Mouse (Mus musculus) kidney, embryonic 15.5 days (tissue): ENCODE measurements around the gene Dync2li1. TPM values are rescaled to one million over a fixed set of nuclear protein-coding genes. Genes with fewer than 3 reads are reported as not detected.

ENCODE experiments used
- ATAC-seq: fragments of 200-750 bp; cut with Nextera tagmentation; replicated peaks from 2 replicates; pipeline ENCODE4 v1.8.0; 2017; ENCODE audit warnings: moderate TSS enrichment; ENCODE audit not compliant: low FRiP score
- H3K27ac ChIP-seq: fragments of 300-500 bp; sonication (generic); 2 replicates; pipeline ENCODE4 v1.5.1; 2015; ENCODE audit warnings: mild to moderate bottlenecking, inconsistent platforms
- H3K27me3 ChIP-seq: fragments of 300-500 bp; sonication (generic); 2 replicates; pipeline ENCODE4 v1.6.1; 2015; ENCODE audit warnings: inconsistent platforms
- H3K36me3 ChIP-seq: fragments of 300-500 bp; sonication (generic); 2 replicates; pipeline ENCODE4 v1.6.1; 2015; ENCODE audit warnings: inconsistent platforms
- H3K4me1 ChIP-seq: fragments of 300-500 bp; sonication (generic); 2 replicates; pipeline ENCODE4 v1.6.1; 2015; ENCODE audit warnings: inconsistent platforms
- H3K4me2 ChIP-seq: fragments of 300-500 bp; sonication (generic); 2 replicates; pipeline ENCODE4 v1.6.1; 2015; ENCODE audit warnings: moderate library complexity, mild to moderate bottlenecking, inconsistent platforms
- H3K4me3 ChIP-seq: fragments of 300-500 bp; sonication (generic); replicated peaks from 2 replicates; pipeline ENCODE4 v1.5.1; 2015; ENCODE audit warnings: mild to moderate bottlenecking, inconsistent platforms
- H3K9ac ChIP-seq: fragments of 300-500 bp; sonication (generic); 2 replicates; pipeline ENCODE4 v1.6.1; 2015; ENCODE audit warnings: mild to moderate bottlenecking, inconsistent platforms
- H3K9me3 ChIP-seq: fragments of 300-500 bp; sonication (generic); replicated peaks from 2 replicates; pipeline ENCODE4 v1.6.1; 2016; ENCODE audit warnings: inconsistent platforms
- WGBS: fragments of 180-500 bp; shearing (Covaris S2); methylation state at CpG from one replicate; pipeline ENCODE4 v1.1.7; 2015; ENCODE audit warnings: mixed read lengths; 5-methylcytosine and 5-hydroxymethylcytosine counted together
- polyA plus RNA-seq: library from polyadenylated mRNA; unstranded; fragments of >200 nt; fragmentation: Nextera tagmentation; extraction: Ambion mirVana; gene quantifications from 2 replicates; pipeline ENCODE4 v1.2.1, GENCODE M21; 2015

Gene Dync2li1
- polyA plus RNA-seq, 1 experiment from 2014 or later: 51.0 TPM

DNA sequence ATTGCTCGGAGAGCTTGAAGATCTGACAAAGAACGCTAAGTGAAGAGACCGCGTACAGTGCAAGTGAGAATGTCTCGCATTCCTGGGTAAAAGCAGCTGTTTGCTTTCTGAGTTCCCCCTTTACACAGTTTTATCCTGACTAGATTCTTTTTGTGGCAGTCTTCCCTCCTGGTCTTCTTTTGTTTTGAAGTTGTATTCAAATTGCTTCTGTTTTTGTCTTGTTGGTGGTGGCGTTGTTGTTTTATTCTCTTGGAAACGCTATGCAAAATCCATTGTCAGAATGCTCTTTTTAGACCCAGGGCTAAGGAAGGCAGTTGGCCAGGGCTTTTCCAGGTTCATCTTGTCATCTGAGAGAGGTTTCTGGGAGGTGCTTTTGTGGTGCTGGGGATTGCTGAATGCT, 29.8 kb upstream of the Dync2li1 start:
- H3K9ac ChIP-seq: no peak overlapping the region
- no peak for ATAC-seq
- no peak overlapping the region for H3K4me2 ChIP-seq
- no peak overlapping the region for H3K4me3 ChIP-seq
- no peaks in the 10 kb centered on the region for H3K9me3 ChIP-seq
- H3K36me3 ChIP-seq: peaks cover 45% of the 10 kb centered on the region
- 0 out of 2 replicates have a peak, but pooled peaks cover 7% of the 10 kb centered on the region for H3K4me1 ChIP-seq
- WGBS: 73% methylated on average over 7 of the region's 7 CpGs
- H3K27me3 ChIP-seq: no peaks in the 10 kb centered on the region
- no peak overlapping the region for H3K27ac ChIP-seq

DNA sequence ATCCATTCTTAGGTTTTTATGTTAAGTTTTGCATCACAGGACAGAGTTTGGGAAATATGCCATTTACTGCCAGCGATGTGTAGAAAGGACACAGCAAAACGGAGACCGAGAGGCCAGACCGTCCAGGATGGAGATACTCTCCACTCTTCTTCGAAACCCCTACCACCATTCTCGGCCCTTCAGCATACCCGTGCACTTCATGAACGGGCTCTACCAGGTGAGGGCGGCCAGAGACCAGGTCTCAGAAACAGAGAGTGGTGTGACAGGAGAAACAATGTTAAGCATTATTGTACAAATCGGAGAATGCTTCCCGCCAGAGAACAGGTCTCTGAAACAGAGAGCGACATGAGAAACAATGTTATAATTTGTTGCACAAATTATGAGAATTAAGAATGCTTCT, 28.4 kb upstream of the Dync2li1 start:
- Histone ChIP-seq H3K9ac (no peak overlapping the region), H3K4me3 (no peak overlapping the region), H3K27ac (no peak overlapping the region), H3K4me2 (no peak overlapping the region), H3K36me3 (peaks cover 41% of the 10 kb centered on the region), H3K27me3 (no peaks in the 10 kb centered on the region), H3K4me1 (0 out of 2 replicates have a peak, but pooled peaks cover 7% of the 10 kb centered on the region), H3K9me3 (no peaks in the 10 kb centered on the region)
- ATAC-seq: no peak
- WGBS: 95% methylated on average over 12 of the region's 12 CpGs

DNA sequence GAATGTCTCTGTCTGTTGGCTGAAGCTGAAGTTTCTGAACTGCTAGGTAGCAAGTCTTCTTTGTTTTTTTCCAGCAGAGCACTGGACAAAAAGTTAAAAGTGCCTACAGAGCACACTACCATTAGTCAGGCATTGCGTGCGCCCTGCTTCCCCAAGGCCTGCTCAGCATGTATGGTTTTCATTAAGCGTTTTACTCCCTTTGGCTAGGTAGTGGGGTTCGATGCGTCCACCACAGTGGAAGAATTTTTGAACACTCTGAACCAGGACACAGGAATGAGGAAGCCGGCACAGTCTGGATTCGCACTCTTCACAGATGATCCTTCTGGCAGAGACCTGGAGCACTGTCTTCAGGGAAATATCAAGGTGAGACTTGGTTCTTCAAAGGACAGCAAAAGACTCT, 27.4 kb upstream of the Dync2li1 start:
- H3K36me3 ChIP-seq: peaks cover 32% of the 10 kb centered on the region
- H3K4me3 ChIP-seq: no peak overlapping the region
- H3K27me3 ChIP-seq: no peaks in the 10 kb centered on the region
- WGBS: 92% methylated on average over 7 of the region's 7 CpGs
- no peak overlapping the region for H3K27ac ChIP-seq
- no peak overlapping the region for H3K9ac ChIP-seq
- 0 out of 2 replicates have a peak, but pooled peaks cover 7% of the 10 kb centered on the region for H3K4me1 ChIP-seq
- no peaks in the 10 kb centered on the region for H3K9me3 ChIP-seq
- no peak overlapping the region for H3K4me2 ChIP-seq
- ATAC-seq: no peak

DNA sequence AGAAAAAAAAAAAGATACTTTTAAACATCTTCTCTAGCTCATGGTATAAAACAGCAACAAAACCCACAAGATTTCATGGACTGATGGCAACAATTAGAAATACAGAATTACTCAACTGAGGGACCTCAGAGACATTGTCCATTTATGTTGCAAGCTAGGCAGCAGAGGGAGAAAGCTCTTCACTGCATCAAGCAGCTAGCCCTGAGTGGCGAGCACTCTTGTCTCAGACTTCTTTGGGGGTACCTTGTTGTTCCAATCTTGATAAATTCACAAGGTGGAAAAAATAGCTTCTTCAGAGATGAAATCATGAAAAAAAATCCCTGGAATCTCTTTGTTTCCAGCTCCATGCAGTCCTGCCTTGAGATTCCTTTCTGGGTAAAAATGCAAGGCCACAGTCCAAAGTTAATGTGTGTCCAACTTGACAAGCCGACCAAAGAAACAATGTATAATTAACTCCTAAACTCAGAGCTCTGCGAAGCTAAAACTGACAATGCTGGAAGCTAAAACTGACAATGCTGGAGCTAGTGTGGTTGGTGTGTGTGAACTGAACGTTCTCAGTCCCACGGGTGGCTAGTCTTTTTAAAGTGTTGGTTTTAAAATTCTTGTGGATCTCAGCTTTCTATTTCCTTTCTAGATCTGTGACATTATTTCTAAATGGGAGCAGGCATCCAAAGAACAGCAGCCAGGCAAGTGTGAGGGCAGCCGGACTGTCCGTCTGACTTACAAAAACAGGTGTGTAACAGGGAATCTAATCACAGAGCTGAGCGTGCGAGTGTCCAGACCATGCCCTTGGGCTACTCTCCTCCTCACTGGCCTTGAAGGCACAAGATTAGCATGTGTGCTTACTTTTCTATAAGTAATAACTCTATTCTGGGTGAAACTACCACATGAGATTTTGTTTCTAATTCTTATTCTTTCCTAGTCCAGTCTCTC, 26.0 kb upstream of the Dync2li1 start:
- Histone ChIP-seq H3K9me3 (no peaks in the 10 kb centered on the region), H3K27ac (peak overlapping the region; percentile 55), H3K4me3 (no peak overlapping the region), H3K36me3 (peaks cover 31% of the 10 kb centered on the region), H3K27me3 (no peaks in the 10 kb centered on the region), H3K4me2 (no peak overlapping the region), H3K9ac (no peak overlapping the region), H3K4me1 (0 out of 2 replicates have a peak, but pooled peaks cover 7% of the 10 kb centered on the region)
- 0 out of 2 replicates have a peak, but pooled peaks have one; percentile 60 for ATAC-seq
- 65% methylated on average over 9 of the region's 9 CpGs for WGBS

DNA sequence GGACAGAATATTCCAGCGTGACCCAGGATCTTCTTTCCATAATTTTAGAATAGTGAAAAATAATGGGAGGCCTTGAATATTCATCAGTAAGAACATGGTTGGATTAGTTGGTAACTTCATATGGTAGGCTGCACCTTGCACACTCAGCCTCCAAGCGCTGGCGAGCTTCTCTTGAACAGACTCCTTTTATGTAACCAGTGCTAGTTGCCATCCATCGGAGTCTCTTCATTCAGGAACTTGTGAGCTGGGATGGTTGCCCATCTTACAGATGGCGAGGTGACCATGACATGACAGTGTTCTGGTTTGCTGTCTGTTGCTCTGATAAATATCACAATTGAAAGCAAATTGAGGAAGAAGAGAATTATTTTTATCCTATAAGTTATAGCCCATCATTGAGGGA, 24.5 kb upstream of the Dync2li1 start:
- no peaks in the 10 kb centered on the region for H3K9me3 ChIP-seq
- H3K4me2 ChIP-seq: no peak overlapping the region
- no peak overlapping the region for H3K4me3 ChIP-seq
- peaks cover 33% of the 10 kb centered on the region for H3K36me3 ChIP-seq
- H3K27ac ChIP-seq: no peak overlapping the region
- H3K27me3 ChIP-seq: no peaks in the 10 kb centered on the region
- H3K4me1 ChIP-seq: 0 out of 2 replicates have a peak, but pooled peaks cover 7% of the 10 kb centered on the region
- no peak overlapping the region for H3K9ac ChIP-seq
- ATAC-seq: no peak
- 89% methylated on average over 5 of the region's 5 CpGs for WGBS

DNA sequence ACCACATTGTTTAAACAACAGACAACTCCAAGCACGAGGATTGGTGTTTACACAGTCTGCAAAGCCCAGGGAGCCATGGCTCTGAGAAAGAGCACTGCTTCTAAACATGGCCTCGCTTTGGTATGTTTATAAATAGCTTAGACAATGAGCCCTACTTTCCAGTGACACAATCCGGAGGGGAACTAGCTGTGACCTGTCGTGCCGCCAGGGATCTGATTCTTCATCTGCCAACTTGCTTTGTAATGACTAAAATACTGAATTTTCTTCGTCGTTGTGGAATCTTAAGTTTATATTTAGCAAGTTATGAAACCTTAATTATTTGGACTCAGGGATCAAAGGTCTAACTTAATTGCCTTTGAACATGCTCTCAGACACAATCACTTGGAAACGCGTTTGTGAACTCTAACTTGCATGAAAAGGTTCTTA, 23.1 kb upstream of the Dync2li1 start:
- Histone ChIP-seq H3K4me1 (0 out of 2 replicates have a peak, but pooled peaks cover 7% of the 10 kb centered on the region), H3K4me3 (no peak overlapping the region), H3K4me2 (no peak overlapping the region), H3K9ac (no peak overlapping the region), H3K9me3 (no peaks in the 10 kb centered on the region), H3K36me3 (peaks cover 39% of the 10 kb centered on the region), H3K27ac (no peak overlapping the region), H3K27me3 (no peaks in the 10 kb centered on the region)
- WGBS: 68% methylated on average over 9 of the region's 9 CpGs
- ATAC-seq: no peak

DNA sequence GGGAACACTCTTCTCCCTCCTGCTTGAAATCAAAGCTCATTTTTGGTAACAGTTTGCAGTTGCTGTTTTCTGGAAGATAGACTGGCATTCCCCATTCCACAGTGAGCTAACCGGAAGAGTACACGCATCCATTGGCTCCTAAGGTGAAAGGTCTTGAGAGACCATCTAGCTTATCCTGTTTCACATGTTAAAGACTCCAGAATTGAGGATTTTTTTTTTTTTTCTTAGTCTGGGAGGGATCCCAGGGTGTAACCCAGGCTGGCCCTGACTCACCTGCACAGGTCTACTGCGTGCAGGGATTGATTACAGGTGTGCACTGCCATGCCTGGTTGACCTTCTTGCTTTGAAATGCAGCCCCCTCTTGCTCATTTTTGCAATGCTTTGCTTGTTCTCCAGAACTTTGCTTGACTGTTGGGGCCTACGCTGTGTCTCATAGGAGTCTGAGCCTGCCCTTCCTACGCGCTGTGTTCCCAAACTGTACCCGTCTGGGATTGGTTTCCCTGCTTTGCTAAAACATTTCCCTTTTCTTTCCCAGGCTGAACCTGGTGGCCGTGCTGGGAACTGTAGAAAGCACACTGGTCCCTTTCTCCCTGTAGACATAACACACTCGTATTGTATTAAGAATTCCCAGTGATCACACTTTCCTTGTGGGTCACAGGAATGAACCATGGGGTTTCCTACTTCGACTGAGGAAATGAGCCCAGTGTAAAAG, 22.4 kb upstream of the Dync2li1 start:
- no peaks in the 10 kb centered on the region for H3K27me3 ChIP-seq
- H3K27ac ChIP-seq: 0 out of 2 replicates have a peak overlapping the region, but pooled peaks have one; percentile 37
- H3K4me2 ChIP-seq: no peak overlapping the region
- no peaks in the 10 kb centered on the region for H3K9me3 ChIP-seq
- H3K36me3 ChIP-seq: peaks cover 33% of the 10 kb centered on the region
- H3K4me1 ChIP-seq: 0 out of 2 replicates have a peak, but pooled peaks cover 7% of the 10 kb centered on the region
- ATAC-seq: no peak
- H3K9ac ChIP-seq: no peak overlapping the region
- WGBS: 87% methylated on average over 10 of the region's 10 CpGs
- no peak overlapping the region for H3K4me3 ChIP-seq

DNA sequence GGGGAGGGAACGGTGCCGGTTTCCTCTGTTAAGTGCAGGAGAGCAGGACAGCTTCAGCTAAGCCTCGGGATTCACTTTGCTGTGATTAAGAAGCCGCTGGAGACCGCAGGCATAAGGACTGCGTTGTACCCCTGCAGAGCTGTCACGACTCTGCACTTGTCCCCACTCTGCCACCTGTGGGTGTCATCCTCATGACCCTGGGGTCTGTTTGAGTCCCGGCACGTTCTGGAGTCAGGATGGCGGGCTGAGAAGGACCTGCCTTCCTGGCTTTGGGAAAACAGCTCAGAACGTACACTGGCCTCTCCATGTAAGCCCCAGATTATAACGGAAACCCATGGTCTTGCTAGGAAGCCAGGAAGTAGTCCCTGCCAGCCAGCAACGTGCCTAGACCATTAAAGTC, 19.3 kb upstream of the Dync2li1 start:
- Histone ChIP-seq H3K9me3 (no peaks in the 10 kb centered on the region), H3K27me3 (no peaks in the 10 kb centered on the region), H3K4me2 (no peak overlapping the region), H3K27ac (no peak overlapping the region), H3K4me1 (0 out of 2 replicates have a peak, but pooled peaks cover 2% of the 10 kb centered on the region), H3K4me3 (no peak overlapping the region), H3K9ac (no peak overlapping the region), H3K36me3 (peaks cover 41% of the 10 kb centered on the region)
- ATAC-seq: no peak
- 53% methylated on average over 13 of the region's 13 CpGs for WGBS

DNA sequence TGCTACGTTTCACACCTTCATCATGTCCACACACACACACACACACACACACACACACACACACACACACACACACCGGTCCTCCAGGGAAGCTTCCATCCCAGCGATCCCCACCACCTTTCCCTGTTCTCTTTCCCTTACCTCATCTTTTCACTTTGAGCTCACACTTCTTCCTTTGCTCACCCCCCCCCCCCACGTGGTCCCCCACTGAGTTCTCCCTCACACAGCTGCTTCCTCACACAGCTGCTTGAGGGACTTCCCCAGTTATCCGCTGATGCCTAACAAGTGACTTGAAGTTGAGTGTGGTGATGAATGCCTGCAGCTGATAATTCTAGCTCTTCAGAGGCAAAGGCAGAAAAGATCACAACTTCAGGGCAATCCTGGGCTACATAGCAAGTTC, 18.7 kb upstream of the Dync2li1 start:
- no peak overlapping the region for H3K9ac ChIP-seq
- no peak for ATAC-seq
- H3K9me3 ChIP-seq: no peaks in the 10 kb centered on the region
- H3K4me1 ChIP-seq: 0 out of 2 replicates have a peak, but pooled peaks cover 4% of the 10 kb centered on the region
- no peak overlapping the region for H3K4me2 ChIP-seq
- no peak overlapping the region for H3K27ac ChIP-seq
- H3K36me3 ChIP-seq: peaks cover 40% of the 10 kb centered on the region
- WGBS: 66% methylated on average over 5 of the region's 5 CpGs
- no peak overlapping the region for H3K4me3 ChIP-seq
- H3K27me3 ChIP-seq: no peaks in the 10 kb centered on the region

DNA sequence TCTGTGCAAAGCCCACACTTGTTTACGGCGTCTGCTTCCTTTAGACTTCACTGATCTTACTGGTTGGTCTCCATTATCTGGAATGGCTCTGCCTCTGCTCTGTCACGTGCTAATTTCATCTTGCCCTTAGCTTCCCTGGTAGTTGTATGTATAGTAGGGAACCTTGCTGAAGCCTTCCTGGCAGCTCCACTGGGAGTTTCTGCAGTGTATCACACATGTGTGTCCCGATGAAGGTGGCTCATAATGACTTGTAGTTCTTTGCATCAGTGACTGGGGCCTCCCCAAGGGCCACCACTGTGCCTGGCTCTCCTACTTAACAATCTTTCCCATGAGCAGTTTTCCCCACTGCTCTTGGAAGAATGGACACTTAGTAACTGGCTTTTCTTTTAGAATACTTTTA, 17.7 kb upstream of the Dync2li1 start:
- Histone ChIP-seq H3K4me3 (no peak overlapping the region), H3K9me3 (0 out of 2 replicates have a peak, but pooled peaks cover 3% of the 10 kb centered on the region)

DNA sequence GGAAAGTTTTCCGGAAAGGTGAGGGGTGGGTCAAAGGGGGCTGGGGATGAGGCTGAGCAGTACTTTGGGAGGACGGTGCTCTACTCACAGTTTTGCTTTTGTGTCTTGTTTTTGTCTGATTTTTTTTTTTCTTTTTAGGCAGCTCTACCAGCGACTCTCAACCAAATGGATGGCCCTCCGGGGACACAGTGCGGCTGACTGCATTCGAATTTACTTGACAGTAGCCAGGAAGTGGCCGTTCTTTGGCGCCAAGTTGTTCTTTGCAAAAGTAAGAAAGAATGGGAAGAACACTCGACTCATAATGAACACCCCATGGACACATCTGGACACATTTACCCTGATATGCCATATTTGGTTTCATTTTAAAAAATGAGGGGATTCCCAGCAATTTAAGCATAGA, 14.8 kb upstream of the Dync2li1 start:
- H3K9ac ChIP-seq: no peak overlapping the region
- H3K36me3 ChIP-seq: peaks cover 62% of the 10 kb centered on the region
- WGBS: 57% methylated on average over 9 of the region's 9 CpGs

More for the DNA sequence above, 17.7 kb upstream of the Dync2li1 start:
- Histone ChIP-seq H3K36me3 (peaks cover 47% of the 10 kb centered on the region), H3K27me3 (no peaks in the 10 kb centered on the region), H3K4me2 (no peak overlapping the region), H3K4me1 (0 out of 2 replicates have a peak, but pooled peaks cover 4% of the 10 kb centered on the region), H3K27ac (0 out of 2 replicates have a peak overlapping the region, but pooled peaks have one; percentile 28), H3K9ac (no peak overlapping the region)
- ATAC-seq: no peak
- 75% methylated on average over 4 of the region's 4 CpGs for WGBS

More for the DNA sequence above, 14.8 kb upstream of the Dync2li1 start:
- no peak for ATAC-seq
- Histone ChIP-seq H3K4me3 (no peak overlapping the region), H3K9me3 (0 out of 2 replicates have a peak, but pooled peaks cover 8% of the 10 kb centered on the region), H3K4me2 (no peak overlapping the region), H3K27ac (no peak overlapping the region), H3K4me1 (0 out of 2 replicates have a peak, but pooled peaks cover 4% of the 10 kb centered on the region), H3K27me3 (no peaks in the 10 kb centered on the region)
